Mouse (Mus musculus): Measurements from ENCODE around the gene Ptdss2. TPM values are rescaled to one million over a fixed set of nuclear protein-coding genes. Genes with fewer than 3 reads are reported as not detected.

Ptdss2 gene
- polyA plus RNA-seq, 1 experiment from 2014 or later = 84.7 TPM

GRCm38 (mm10) chr7:141094487-141095205 is 27.5 kb upstream of the Ptdss2 start:
- Histone ChIP-seq H3K4me1 (no peaks in the 10 kb centered on the region; the same call in 1 of the 2 replicates), H3K27me3 (peaks cover 34% of the 10 kb centered on the region), H3K4me3 (no peak overlapping the region), H3K9ac (no peak overlapping the region), H3K27ac (no peak overlapping the region), H3K36me3 (no peaks in the 10 kb centered on the region), H3K4me2 (replicated peaks) (no peak overlapping the region), H3K9me3 (no peaks in the 10 kb centered on the region)
- no peak for ATAC-seq (ENCODE audit: insufficient number of reproducible peaks, insufficient read depth, low FRiP score, low TSS enrichment)
- 59% methylated on average over 15 of the region's 15 CpGs for WGBS

- 74% methylated on average over 6 of the region's 6 CpGs for WGBS
- no peak overlapping the region for H3K9ac ChIP-seq
- H3K4me2 ChIP-seq (replicated peaks) = no peak overlapping the region
- H3K9me3 ChIP-seq = no peaks in the 10 kb centered on the region
- H3K4me1 ChIP-seq = peaks cover 4% of the 10 kb centered on the region; the same call in 1 of the 2 replicates
- H3K4me3 ChIP-seq = no peak overlapping the region
- H3K27me3 ChIP-seq = peaks cover 39% of the 10 kb centered on the region
- no peak for ATAC-seq (ENCODE audit: insufficient number of reproducible peaks, insufficient read depth, low FRiP score, low TSS enrichment)
- H3K36me3 ChIP-seq = no peaks in the 10 kb centered on the region
- no peak overlapping the region for H3K27ac ChIP-seq
Observed at GRCm38 (mm10) chr7:141096021-141096420, 26.2 kb upstream of the Ptdss2 start.

GRCm38 (mm10) chr7:141096649-141097056 is 25.5 kb upstream of the Ptdss2 start:
- Histone ChIP-seq H3K36me3 (no peaks in the 10 kb centered on the region), H3K9me3 (no peaks in the 10 kb centered on the region), H3K27ac (no peak overlapping the region), H3K4me1 (peaks cover 4% of the 10 kb centered on the region; the same call in 1 of the 2 replicates), H3K4me3 (no peak overlapping the region), H3K4me2 (replicated peaks) (no peak overlapping the region), H3K27me3 (peaks cover 44% of the 10 kb centered on the region), H3K9ac (no peak overlapping the region)
- 45% methylated on average over 6 of the region's 6 CpGs for WGBS
- no peak for ATAC-seq (ENCODE audit: insufficient number of reproducible peaks, insufficient read depth, low FRiP score, low TSS enrichment)

- no peak overlapping the region for H3K4me2 ChIP-seq (replicated peaks)
- H3K9ac ChIP-seq = no peak overlapping the region
- WGBS = 77% methylated on average over 5 of the region's 5 CpGs
- peaks cover 4% of the 10 kb centered on the region; the same call in 1 of the 2 replicates for H3K4me1 ChIP-seq
- H3K27me3 ChIP-seq = peaks cover 45% of the 10 kb centered on the region
- no peaks in the 10 kb centered on the region for H3K9me3 ChIP-seq
- no peaks in the 10 kb centered on the region for H3K36me3 ChIP-seq
- no peak overlapping the region for H3K27ac ChIP-seq
- no peak overlapping the region for H3K4me3 ChIP-seq
- no peak for ATAC-seq (ENCODE audit: insufficient number of reproducible peaks, insufficient read depth, low FRiP score, low TSS enrichment)
Observed at GRCm38 (mm10) chr7:141097177-141097576, 25.0 kb upstream of the Ptdss2 start.

- no peak for ATAC-seq (ENCODE audit: insufficient number of reproducible peaks, insufficient read depth, low FRiP score, low TSS enrichment)
- 1% methylated on average over 56 of the region's 56 CpGs for WGBS
- Histone ChIP-seq H3K4me2 (replicated peaks) (peak within 1 kb of the TSS; percentile 66), H3K9me3 (no peaks in the 10 kb centered on the region), H3K27me3 (peaks cover 45% of the 10 kb centered on the region), H3K27ac (no peak within 1 kb of the TSS), H3K36me3 (no peaks in the 10 kb centered on the region), H3K4me3 (peak within 1 kb of the TSS; percentile 37), H3K9ac (peak within 1 kb of the TSS; percentile 39; the same call in 1 of the 2 replicates), H3K4me1 (peaks cover 4% of the 10 kb centered on the region; the same call in 1 of the 2 replicates)
Observed at GRCm38 (mm10) chr7:141099911-141100691, 22.1 kb upstream of the Ptdss2 start, which contains the start of gene Sigirr. Gene Sigirr (minus strand): TSS chr7:141100572.

GRCm38 (mm10) chr7:141103161-141103560 is 19.0 kb upstream of the Ptdss2 start:
- Histone ChIP-seq H3K4me2 (replicated peaks) (no peak overlapping the region), H3K36me3 (no peaks in the 10 kb centered on the region), H3K27ac (no peak overlapping the region), H3K4me1 (peaks cover 4% of the 10 kb centered on the region; the same call in 1 of the 2 replicates), H3K9me3 (no peaks in the 10 kb centered on the region), H3K9ac (no peak overlapping the region), H3K4me3 (no peak overlapping the region), H3K27me3 (peaks cover 44% of the 10 kb centered on the region)
- ATAC-seq (ENCODE audit: insufficient number of reproducible peaks, insufficient read depth, low FRiP score, low TSS enrichment) = no peak
- 69% methylated on average over 3 of the region's 3 CpGs for WGBS

GRCm38 (mm10) chr7:141115874-141116273 is 6.3 kb upstream of the Ptdss2 start:
- Histone ChIP-seq H3K9ac (no peak overlapping the region), H3K9me3 (no peaks in the 10 kb centered on the region), H3K4me1 (no peaks in the 10 kb centered on the region), H3K27ac (no peak overlapping the region), H3K27me3 (peaks cover 15% of the 10 kb centered on the region), H3K4me3 (no peak overlapping the region), H3K4me2 (replicated peaks) (no peak overlapping the region), H3K36me3 (no peaks in the 10 kb centered on the region)
- WGBS = 89% methylated on average over 9 of the region's 9 CpGs
- ATAC-seq (ENCODE audit: insufficient number of reproducible peaks, insufficient read depth, low FRiP score, low TSS enrichment) = no peak

GRCm38 (mm10) chr7:141117636-141118035 is 4.5 kb upstream of the Ptdss2 start, which contains the start of gene Ano9:
Gene Ano9 (minus strand): TSS chr7:141117806.
- Histone ChIP-seq H3K36me3 (no peaks in the 10 kb centered on the region), H3K27me3 (peaks cover 15% of the 10 kb centered on the region), H3K4me2 (replicated peaks) (peak within 1 kb of the TSS; percentile 34), H3K9ac (no peak within 1 kb of the TSS), H3K4me3 (0 out of 2 replicates have a peak within 1 kb of the TSS, but pooled peaks have one; percentile 9), H3K4me1 (0 out of 2 replicates have a peak, but pooled peaks cover 3% of the 10 kb centered on the region), H3K27ac (no peak within 1 kb of the TSS), H3K9me3 (no peaks in the 10 kb centered on the region)
- ATAC-seq (ENCODE audit: insufficient number of reproducible peaks, insufficient read depth, low FRiP score, low TSS enrichment) = no peak
- WGBS = 5% methylated on average over 9 of the region's 9 CpGs

- no peak overlapping the region for H3K27ac ChIP-seq
- H3K4me1 ChIP-seq = 0 out of 2 replicates have a peak, but pooled peaks cover 3% of the 10 kb centered on the region
- H3K36me3 ChIP-seq = no peaks in the 10 kb centered on the region
- H3K27me3 ChIP-seq = peaks cover 15% of the 10 kb centered on the region
- WGBS = 75% methylated on average over 3 of the region's 3 CpGs
- H3K4me2 ChIP-seq (replicated peaks) = no peak overlapping the region
- no peak for ATAC-seq (ENCODE audit: insufficient number of reproducible peaks, insufficient read depth, low FRiP score, low TSS enrichment)
- H3K9ac ChIP-seq = no peak overlapping the region
- no peak overlapping the region for H3K4me3 ChIP-seq
- H3K9me3 ChIP-seq = no peaks in the 10 kb centered on the region
Observed at GRCm38 (mm10) chr7:141119487-141119886, 2.7 kb upstream of the Ptdss2 start.

GRCm38 (mm10) chr7:141120605-141121004 is 1.6 kb upstream of the Ptdss2 start:
- H3K27me3 ChIP-seq = peaks cover 15% of the 10 kb centered on the region
- H3K4me2 ChIP-seq (replicated peaks) = no peak overlapping the region
- no peak overlapping the region for H3K4me3 ChIP-seq
- 89% methylated on average over 3 of the region's 3 CpGs for WGBS
- H3K4me1 ChIP-seq = 0 out of 2 replicates have a peak, but pooled peaks cover 3% of the 10 kb centered on the region
- ATAC-seq (ENCODE audit: insufficient number of reproducible peaks, insufficient read depth, low FRiP score, low TSS enrichment) = no peak
- H3K9ac ChIP-seq = no peak overlapping the region
- no peak overlapping the region for H3K27ac ChIP-seq
- H3K9me3 ChIP-seq = no peaks in the 10 kb centered on the region
- H3K36me3 ChIP-seq = no peaks in the 10 kb centered on the region

- Histone ChIP-seq H3K4me1 (0 out of 2 replicates have a peak, but pooled peaks cover 3% of the 10 kb centered on the region), H3K9ac (no peak overlapping the region), H3K27me3 (peaks cover 15% of the 10 kb centered on the region), H3K36me3 (no peaks in the 10 kb centered on the region), H3K4me3 (no peak overlapping the region), H3K27ac (no peak overlapping the region), H3K4me2 (replicated peaks) (no peak overlapping the region), H3K9me3 (no peaks in the 10 kb centered on the region)
- WGBS = 78% methylated on average over 5 of the region's 5 CpGs
- ATAC-seq (ENCODE audit: insufficient number of reproducible peaks, insufficient read depth, low FRiP score, low TSS enrichment) = no peak
Observed at GRCm38 (mm10) chr7:141121051-141121531, 1.1 kb upstream of the Ptdss2 start.

Data from embryonic facial prominence, embryonic 12.5 days (tissue).